Mouse (Mus musculus): ENCODE data around the gene Psmb9. TPM values are rescaled to one million over a fixed set of nuclear protein-coding genes. Genes with fewer than 3 reads are reported as not detected.

The Psmb9 gene
- polyA plus RNA-seq, 1 experiment from 2014 or later = 36.8 TPM

DNA sequence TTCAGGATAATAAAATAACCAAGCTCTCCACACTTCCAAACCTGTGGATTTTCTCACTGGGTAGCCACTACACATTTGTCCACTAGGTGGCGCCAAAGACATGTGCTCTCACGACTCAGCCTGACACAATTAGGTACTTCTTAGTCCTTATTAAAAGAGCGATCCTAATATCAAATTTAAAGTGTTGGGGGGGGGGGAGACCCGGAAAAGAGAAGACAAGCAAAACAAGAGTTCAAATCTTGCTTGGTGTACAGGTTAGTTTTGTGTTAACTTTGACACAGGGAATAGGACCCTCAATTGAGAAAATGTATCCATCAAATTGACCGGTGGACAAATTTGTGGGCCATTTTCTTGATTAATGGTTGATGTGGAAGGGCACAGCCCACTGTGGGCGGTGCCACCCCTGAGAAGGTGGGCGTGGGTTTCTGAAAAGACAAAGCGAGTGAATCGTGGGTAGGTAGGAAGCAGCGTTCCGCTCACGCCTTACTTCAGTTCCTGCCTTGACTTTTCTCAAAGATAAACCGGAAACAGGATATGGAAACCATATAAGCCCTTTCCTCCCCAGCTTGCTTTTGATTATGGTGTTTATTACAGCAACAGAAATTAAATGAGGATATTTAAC, 16.6 kb downstream of the Psmb9 start:
- Histone ChIP-seq H3K9me3 (ENCODE audit: control insufficient read depth) (0 out of 2 replicates have a peak, but pooled peaks cover 4% of the 10 kb centered on the region), H3K27me3 (replicated peaks; ENCODE audit: control insufficient read depth, insufficient read depth, low read length) (peaks cover 3% of the 10 kb centered on the region; the same call in 1 of the 2 replicates), H3K4me1 (replicated peaks; ENCODE audit: control insufficient read depth, insufficient read depth, low read length) (no peaks in the 10 kb centered on the region), H3K4me3 (ENCODE audit: low read depth, low read length) (no peak overlapping the region), H3K27ac (ENCODE audit: low read depth, low read length) (no peak overlapping the region), H3K36me3 (ENCODE audit: control insufficient read depth, insufficient read depth) (no peaks in the 10 kb centered on the region), H3K4me2 (replicated peaks; ENCODE audit: low read depth) (no peak overlapping the region), H3K9ac (ENCODE audit: low read depth, low read length) (no peak overlapping the region)
- 0 out of 2 replicates have a peak, but pooled peaks have one; percentile 46 for ATAC-seq
- peak; percentile 94 for TF ChIP-seq CTCF (IDR thresholded peaks at IDR 0.05; ENCODE audit: low read depth)
- WGBS = 37% methylated on average over 13 of the region's 13 CpGs

- WGBS = 19% methylated on average over 4 of the region's 4 CpGs
- Histone ChIP-seq H3K9ac (ENCODE audit: low read depth, low read length) (no peak overlapping the region), H3K27ac (ENCODE audit: low read depth, low read length) (no peak overlapping the region), H3K9me3 (ENCODE audit: control insufficient read depth) (0 out of 2 replicates have a peak, but pooled peaks cover 4% of the 10 kb centered on the region), H3K4me1 (replicated peaks; ENCODE audit: control insufficient read depth, insufficient read depth, low read length) (no peaks in the 10 kb centered on the region), H3K27me3 (replicated peaks; ENCODE audit: control insufficient read depth, insufficient read depth, low read length) (peaks cover 3% of the 10 kb centered on the region; the same call in 1 of the 2 replicates), H3K4me3 (ENCODE audit: low read depth, low read length) (no peak overlapping the region), H3K36me3 (ENCODE audit: control insufficient read depth, insufficient read depth) (no peaks in the 10 kb centered on the region), H3K4me2 (replicated peaks; ENCODE audit: low read depth) (no peak overlapping the region)
- no peak for TF ChIP-seq CTCF (IDR thresholded peaks at IDR 0.05; ENCODE audit: low read depth)
- no peak for ATAC-seq
Measured at GRCm38 (mm10) chr17:34170487-34170876, 17.1 kb downstream of the Psmb9 start.

GRCm38 (mm10) chr17:34169279-34169678, 18.3 kb downstream of the Psmb9 start:
- H3K9me3 ChIP-seq (ENCODE audit: control insufficient read depth) = 0 out of 2 replicates have a peak, but pooled peaks cover 4% of the 10 kb centered on the region
- ATAC-seq = peak; percentile 46; the same call in 1 of the 2 replicates
- TF ChIP-seq CTCF (IDR thresholded peaks at IDR 0.05; ENCODE audit: low read depth) = peak; percentile 88
- no peak overlapping the region for H3K4me2 ChIP-seq (replicated peaks; ENCODE audit: low read depth)
- H3K27ac ChIP-seq (ENCODE audit: low read depth, low read length) = no peak overlapping the region
- no peaks in the 10 kb centered on the region for H3K4me1 ChIP-seq (replicated peaks; ENCODE audit: control insufficient read depth, insufficient read depth, low read length)
- H3K27me3 ChIP-seq (replicated peaks; ENCODE audit: control insufficient read depth, insufficient read depth, low read length) = peaks cover 3% of the 10 kb centered on the region; the same call in 1 of the 2 replicates
- no peak overlapping the region for H3K4me3 ChIP-seq (ENCODE audit: low read depth, low read length)
- WGBS = 0% methylated on average over 2 of the region's 2 CpGs
- no peak overlapping the region for H3K9ac ChIP-seq (ENCODE audit: low read depth, low read length)
- H3K36me3 ChIP-seq (ENCODE audit: control insufficient read depth, insufficient read depth) = no peaks in the 10 kb centered on the region

- Histone ChIP-seq H3K27me3 (replicated peaks; ENCODE audit: control insufficient read depth, insufficient read depth, low read length) (peaks cover 3% of the 10 kb centered on the region; the same call in 1 of the 2 replicates), H3K27ac (ENCODE audit: low read depth, low read length) (no peak overlapping the region), H3K4me3 (ENCODE audit: low read depth, low read length) (no peak overlapping the region), H3K36me3 (ENCODE audit: control insufficient read depth, insufficient read depth) (no peaks in the 10 kb centered on the region), H3K9me3 (ENCODE audit: control insufficient read depth) (no peaks in the 10 kb centered on the region), H3K4me2 (replicated peaks; ENCODE audit: low read depth) (no peak overlapping the region), H3K9ac (ENCODE audit: low read depth, low read length) (no peak overlapping the region), H3K4me1 (replicated peaks; ENCODE audit: control insufficient read depth, insufficient read depth, low read length) (no peaks in the 10 kb centered on the region)
- WGBS = 74% methylated on average over 6 of the region's 6 CpGs
- no peak for ATAC-seq
- peak; percentile 54 for TF ChIP-seq CTCF (IDR thresholded peaks at IDR 0.05; ENCODE audit: low read depth)
Measured at GRCm38 (mm10) chr17:34165033-34165730, 22.4 kb downstream of the Psmb9 start.

- peak; percentile 59 for TF ChIP-seq CTCF (IDR thresholded peaks at IDR 0.05; ENCODE audit: low read depth)
Measured at GRCm38 (mm10) chr17:34164202-34164895, 23.2 kb downstream of the Psmb9 start.

DNA sequence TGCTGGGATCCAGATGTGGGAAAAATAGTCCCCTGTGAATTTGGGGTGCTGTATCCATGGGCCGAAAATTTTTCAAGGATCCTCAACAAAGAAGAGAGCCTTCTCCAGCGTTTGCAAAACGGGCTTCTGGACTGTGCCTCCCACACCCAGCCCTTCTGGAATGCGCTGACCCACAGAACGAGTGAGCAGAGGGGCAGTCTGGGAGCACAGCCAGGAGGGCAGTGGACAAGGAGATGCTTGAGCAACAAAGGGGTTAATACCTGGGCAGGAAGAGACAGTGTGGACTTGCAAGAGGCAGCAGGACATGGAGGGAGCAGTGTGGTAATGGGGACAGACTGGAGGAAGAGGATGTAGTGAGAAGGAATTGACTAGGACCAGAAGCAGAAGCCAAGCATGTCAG, 32.0 kb downstream of the Psmb9 start:
- H3K4me3 ChIP-seq (ENCODE audit: low read depth, low read length) = no peak overlapping the region
- TF ChIP-seq CTCF (IDR thresholded peaks at IDR 0.05; ENCODE audit: low read depth) = no peak
- no peak overlapping the region for H3K4me2 ChIP-seq (replicated peaks; ENCODE audit: low read depth)
- H3K27me3 ChIP-seq (replicated peaks; ENCODE audit: control insufficient read depth, insufficient read depth, low read length) = no peaks in the 10 kb centered on the region
- no peaks in the 10 kb centered on the region for H3K4me1 ChIP-seq (replicated peaks; ENCODE audit: control insufficient read depth, insufficient read depth, low read length)
- no peaks in the 10 kb centered on the region for H3K9me3 ChIP-seq (ENCODE audit: control insufficient read depth)
- ATAC-seq = no peak
- no peaks in the 10 kb centered on the region for H3K36me3 ChIP-seq (ENCODE audit: control insufficient read depth, insufficient read depth)
- H3K27ac ChIP-seq (ENCODE audit: low read depth, low read length) = no peak overlapping the region
- 52% methylated on average over 5 of the region's 5 CpGs for WGBS
- no peak overlapping the region for H3K9ac ChIP-seq (ENCODE audit: low read depth, low read length)

More at GRCm38 (mm10) chr17:34164202-34164895, 23.2 kb downstream of the Psmb9 start:
- 41% methylated on average over 9 of the region's 9 CpGs for WGBS
- no peaks in the 10 kb centered on the region for H3K9me3 ChIP-seq (ENCODE audit: control insufficient read depth)
- ATAC-seq = no peak
- H3K36me3 ChIP-seq (ENCODE audit: control insufficient read depth, insufficient read depth) = no peaks in the 10 kb centered on the region
- H3K4me2 ChIP-seq (replicated peaks; ENCODE audit: low read depth) = no peak overlapping the region
- H3K4me3 ChIP-seq (ENCODE audit: low read depth, low read length) = no peak overlapping the region
- H3K27ac ChIP-seq (ENCODE audit: low read depth, low read length) = no peak overlapping the region
- no peaks in the 10 kb centered on the region for H3K4me1 ChIP-seq (replicated peaks; ENCODE audit: control insufficient read depth, insufficient read depth, low read length)
- H3K9ac ChIP-seq (ENCODE audit: low read depth, low read length) = no peak overlapping the region
- peaks cover 3% of the 10 kb centered on the region; the same call in 1 of the 2 replicates for H3K27me3 ChIP-seq (replicated peaks; ENCODE audit: control insufficient read depth, insufficient read depth, low read length)

Measured in intestine, postnatal 0 days (tissue).